Mouse (Mus musculus) neural tube, postnatal 0 days (tissue): ENCODE data around the gene 1700018F24Rik. TPM values are rescaled to one million over a fixed set of nuclear protein-coding genes. Genes with fewer than 3 reads are reported as not detected.

ENCODE experiments used
- polyA plus RNA-seq: library from polyadenylated mRNA; unstranded; fragments of >200 nt; fragmentation: Nextera tagmentation; extraction: Ambion mirVana; gene quantifications from 2 replicates; pipeline ENCODE4 v1.2.1, GENCODE M21; 2015

1700018F24Rik gene
- polyA plus RNA-seq = not detected in 2 replicates

GRCm38 (mm10) chr5:145042690-145043089 is at the start of gene 1700018F24Rik:
1700018F24Rik (plus strand) TSS chr5:145042990.

DNA sequence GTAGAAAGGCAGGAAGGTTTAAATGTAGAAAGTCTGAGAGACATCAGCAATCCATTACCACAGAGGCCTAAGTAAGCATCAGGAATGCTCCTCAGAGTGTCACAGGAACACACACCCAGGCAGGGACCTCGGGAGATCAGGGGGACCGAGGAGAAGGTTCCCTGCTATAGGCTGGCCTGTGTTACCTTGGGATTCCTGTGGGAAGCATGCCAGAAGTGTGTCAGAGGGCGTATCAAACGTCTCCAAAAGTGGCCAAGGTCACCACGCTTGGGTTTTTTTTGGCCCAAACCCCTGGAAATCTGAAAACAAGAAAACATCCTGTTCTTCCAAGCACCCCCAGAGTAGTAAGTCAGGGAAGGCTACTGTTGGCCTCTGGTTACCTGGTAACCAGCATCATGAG is 10.4 kb upstream of the 1700018F24Rik start, which contains the start of gene Gm4871:
Gm4871 (minus strand) TSS at position 364 of the 400 bp plus-strand sequence.

GRCm38 (mm10) chr5:145083632-145084451 is 41.1 kb downstream of the 1700018F24Rik start, which contains the start of the genes Arpc1a and Kpna7:
Arpc1a (plus strand) TSS chr5:145083830.
Kpna7 (minus strand) TSS chr5:145084030.

Other genes with a start within 250 kb of the 1700018F24Rik start
- 19.0 and 20.7 TPM in 2 replicates for gene Smurf1, start 77.1 kb upstream of the 1700018F24Rik start, polyA plus RNA-seq
- not detected in 2 replicates for gene Gm4871, start 10.2 kb upstream of the 1700018F24Rik start, polyA plus RNA-seq
- gene Arpc1a, start 40.8 kb downstream of the 1700018F24Rik start, polyA plus RNA-seq = 212 and 225 TPM in 2 replicates
- gene Kpna7, start 41.0 kb downstream of the 1700018F24Rik start, polyA plus RNA-seq = not detected in 2 replicates
- 129 and 138 TPM in 2 replicates for gene Arpc1b, start 71.2 kb downstream of the 1700018F24Rik start, polyA plus RNA-seq
- 114 and 120 TPM in 2 replicates for gene Pdap1, start 97.2 kb downstream of the 1700018F24Rik start, polyA plus RNA-seq
- 161 and 164 TPM in 2 replicates for gene Bud31, start 97.4 kb downstream of the 1700018F24Rik start, polyA plus RNA-seq
- gene Ptcd1, start 124.1 kb downstream of the 1700018F24Rik start, polyA plus RNA-seq = 13.3 and 15.1 TPM in 2 replicates
- gene Cpsf4, start 124.2 kb downstream of the 1700018F24Rik start, polyA plus RNA-seq = 33.0 and 39.3 TPM in 2 replicates
- gene Atp5j2, start 149.1 kb downstream of the 1700018F24Rik start, polyA plus RNA-seq = 712 and 773 TPM in 2 replicates
- gene Zkscan14, start 158.9 kb downstream of the 1700018F24Rik start, polyA plus RNA-seq = 10.7 and 10.8 TPM in 2 replicates
- 9.7 and 10.1 TPM in 2 replicates for gene Zkscan5, start 161.6 kb downstream of the 1700018F24Rik start, polyA plus RNA-seq
- 22.1 and 22.7 TPM in 2 replicates for gene Zfp655, start 188.7 kb downstream of the 1700018F24Rik start, polyA plus RNA-seq
- 1.1 and 1.7 TPM in 2 replicates for gene Zscan25, start 237.5 kb downstream of the 1700018F24Rik start, polyA plus RNA-seq